Mouse (Mus musculus): Measurements from ENCODE around the gene Prss41.
A peak's percentile ranks its signal among the peaks of the same experiment; 100 is the strongest.

- TF ChIP-seq CTCF (IDR thresholded peaks at IDR 0.05) (peak; percentile 62), EP300 (IDR thresholded peaks at IDR 0.05; ENCODE audit: insufficient read depth, low read depth, low read length) (no peak), POLR2A (IDR thresholded peaks at IDR 0.05; ENCODE audit: insufficient read depth, low read depth, low read length) (no peak)
Measured at GRCm38 (mm10) chr17:23853292-23853691, 9.3 kb upstream of the Prss41 start.
